Mouse (Mus musculus) cerebellum, adult 2 months (tissue): ENCODE results near the gene Kifc5b. TPM values are rescaled to one million over a fixed set of nuclear protein-coding genes. Genes with fewer than 3 reads are reported as not detected.
A peak's percentile ranks its signal among the peaks of the same experiment; 100 is the strongest.

Experiments used
- DNase-seq, 2 experiments: peaks; one replicate each; pipeline ENCODE4 v3.0.0; 2021
- H3K27ac ChIP-seq: fragments of 200-500 bp; 2 replicates; pipeline ENCODE4 v1.5.1; 2012; ENCODE audit warnings: low read length, control low read depth, inconsistent platforms; ENCODE audit not compliant: insufficient read depth
- H3K27me3 ChIP-seq: fragments of 200-500 bp; 2 replicates; pipeline ENCODE4 v1.6.1; 2012; ENCODE audit warnings: inconsistent platforms, mild to moderate bottlenecking, low read length, moderate library complexity; ENCODE audit not compliant: control insufficient read depth, insufficient read depth
- H3K4me1 ChIP-seq: fragments of 200-500 bp; 2 replicates; pipeline ENCODE4 v1.6.1; 2011; ENCODE audit warnings: low read length; ENCODE audit not compliant: control insufficient read depth, insufficient read depth
- H3K4me3 ChIP-seq: fragments of 200-500 bp; replicated peaks from 2 replicates; pipeline ENCODE3; 2011; ENCODE audit warnings: mild to moderate bottlenecking, low read depth, low read length, control low read depth; ENCODE audit not compliant: insufficient read depth
- CTCF ChIP-seq: fragments of 200-500 bp; IDR thresholded peaks from 2 replicates; pipeline ENCODE4 v1.5.1; 2011; ENCODE audit warnings: low read depth, mild to moderate bottlenecking, control low read depth, low read length, moderate library complexity, borderline replicate concordance; ENCODE audit not compliant: insufficient read depth
- POLR2A ChIP-seq: fragments of 200-500 bp; IDR thresholded peaks from 2 replicates; pipeline ENCODE4 v1.6.1; 2011; ENCODE audit warnings: low read length, control low read depth, borderline replicate concordance; ENCODE audit not compliant: insufficient read depth
- WGBS: fragments of 180-500 bp; shearing (Covaris S2); methylation state at CpG from one replicate; pipeline ENCODE4 v1.1.7; 2018; 5-methylcytosine and 5-hydroxymethylcytosine counted together
- polyA plus RNA-seq: library from polyadenylated mRNA; depleted of rRNA; stranded (reverse); fragments of >200 nt; gene quantifications from 2 replicates; pipeline ENCODE4 v1.2.3, GENCODE M21; 2012; rRNA removed

Gene Kifc5b
- 5.9 and 6.6 TPM in 2 replicates for polyA plus RNA-seq

DNA sequence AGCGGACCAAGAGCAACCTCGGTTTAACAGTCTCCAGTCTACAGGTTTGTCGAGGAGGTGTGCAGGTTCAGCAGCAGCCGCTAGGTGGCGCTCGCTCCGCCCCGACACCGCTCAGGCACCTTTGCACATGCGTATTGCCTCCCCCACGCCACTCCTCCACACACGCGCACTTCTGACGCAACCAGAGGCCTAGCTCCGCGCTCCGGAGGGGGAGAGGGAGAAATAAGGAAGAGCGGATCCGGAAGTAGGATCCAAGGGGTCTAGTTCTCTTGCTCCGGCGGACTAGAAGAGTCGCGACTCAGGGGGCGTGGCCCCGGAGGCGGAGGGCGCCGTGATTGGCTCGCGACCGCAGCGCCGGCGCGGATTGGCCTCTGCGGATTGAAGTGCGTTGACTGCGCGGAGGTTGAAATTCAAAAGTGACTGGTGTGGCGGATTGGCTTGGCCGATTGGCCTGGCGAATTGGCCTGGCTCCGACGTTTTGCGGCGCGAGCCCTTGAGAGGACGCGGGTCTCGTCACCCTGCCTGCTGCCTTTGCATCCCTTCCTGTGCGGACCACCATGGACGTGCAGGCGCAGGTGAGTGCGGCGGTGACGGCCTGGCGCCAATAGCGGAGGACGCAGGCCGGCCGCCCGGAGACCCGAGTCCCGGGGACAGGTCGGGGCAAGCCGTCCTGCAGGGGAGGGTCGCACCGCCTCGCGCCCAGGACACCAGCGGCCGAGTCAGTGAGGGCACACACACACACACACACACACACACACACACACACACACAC is at the start of gene Kifc5b:
Gene Kifc5b (plus strand): TSS at position 381 of the 772 bp plus-strand sequence.
- no peak for TF ChIP-seq POLR2A
- peak; percentile 98 for TF ChIP-seq CTCF
- peak within 1 kb of the TSS; percentile 81 for H3K4me3 ChIP-seq
- DNase-seq = peak; percentile 100
- no peaks in the 10 kb centered on the region for H3K27me3 ChIP-seq
- H3K27ac ChIP-seq = no peak within 1 kb of the TSS
- WGBS = under 1% methylated on average over 72 of the region's 72 CpGs
- H3K4me1 ChIP-seq = no peaks in the 10 kb centered on the region

GRCm38 (mm10) chr17:26868756-26869155 is 48.1 kb upstream of the Kifc5b start:
- Histone ChIP-seq H3K27ac (no peak overlapping the region), H3K27me3 (no peaks in the 10 kb centered on the region)
- WGBS = 39% methylated on average over 5 of the region's 5 CpGs

DNA sequence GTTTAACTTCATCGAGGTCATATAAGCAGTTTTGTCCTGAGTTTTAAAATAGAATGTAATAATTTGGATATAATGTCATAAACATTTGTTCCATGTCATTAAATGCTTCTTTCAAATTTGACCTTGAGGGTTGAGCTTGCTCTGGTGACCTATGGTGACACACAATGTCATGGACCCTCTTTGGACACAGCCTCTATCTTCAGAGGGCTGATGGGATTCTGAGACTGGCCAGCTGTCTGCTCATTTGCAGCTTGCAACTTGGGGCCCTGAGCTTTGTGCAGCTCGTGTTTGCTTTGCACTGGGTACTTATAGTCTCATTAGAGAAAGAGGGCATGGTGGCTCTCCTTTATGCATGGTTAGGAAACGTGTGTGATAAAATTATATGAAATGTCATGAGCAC is 44.0 kb upstream of the Kifc5b start:
- WGBS = 73% methylated on average over 3 of the region's 3 CpGs
- no peaks in the 10 kb centered on the region for H3K4me1 ChIP-seq
- no peaks in the 10 kb centered on the region for H3K27me3 ChIP-seq
- no peak overlapping the region for H3K4me3 ChIP-seq
- no peak overlapping the region for H3K27ac ChIP-seq
- no peak for DNase-seq
- TF ChIP-seq CTCF (no peak), POLR2A (no peak)

More at GRCm38 (mm10) chr17:26868756-26869155, 48.1 kb upstream of the Kifc5b start:
- Histone ChIP-seq H3K4me3 (no peak overlapping the region), H3K4me1 (no peaks in the 10 kb centered on the region)
- TF ChIP-seq POLR2A (no peak), CTCF (no peak)
- DNase-seq = no peak

DNA sequence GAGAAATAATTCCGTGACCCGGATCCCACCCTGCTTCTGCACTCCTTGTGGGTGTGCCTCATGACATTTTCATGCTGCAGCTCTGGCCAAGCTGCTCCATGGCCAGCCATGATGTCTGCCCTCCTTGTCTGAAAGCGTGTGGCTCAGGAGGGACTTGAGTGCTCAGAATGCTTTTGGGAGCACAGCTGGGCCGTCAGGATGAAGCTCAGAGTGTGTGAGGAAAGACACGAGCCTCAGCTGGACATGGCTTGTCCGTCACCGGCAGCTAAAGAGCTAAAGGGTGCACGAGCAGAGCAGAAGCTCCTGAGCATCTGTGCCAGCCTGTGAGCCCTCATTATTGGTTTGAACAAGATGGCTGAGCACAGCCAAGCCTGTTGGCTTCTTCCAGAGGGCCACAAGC is 43.4 kb upstream of the Kifc5b start:
- no peak overlapping the region for H3K27ac ChIP-seq
- no peaks in the 10 kb centered on the region for H3K27me3 ChIP-seq
- 43% methylated on average over 8 of the region's 8 CpGs for WGBS
- H3K4me1 ChIP-seq = no peaks in the 10 kb centered on the region
- TF ChIP-seq POLR2A (no peak), CTCF (no peak)
- no peak overlapping the region for H3K4me3 ChIP-seq
- DNase-seq = no peak

DNA sequence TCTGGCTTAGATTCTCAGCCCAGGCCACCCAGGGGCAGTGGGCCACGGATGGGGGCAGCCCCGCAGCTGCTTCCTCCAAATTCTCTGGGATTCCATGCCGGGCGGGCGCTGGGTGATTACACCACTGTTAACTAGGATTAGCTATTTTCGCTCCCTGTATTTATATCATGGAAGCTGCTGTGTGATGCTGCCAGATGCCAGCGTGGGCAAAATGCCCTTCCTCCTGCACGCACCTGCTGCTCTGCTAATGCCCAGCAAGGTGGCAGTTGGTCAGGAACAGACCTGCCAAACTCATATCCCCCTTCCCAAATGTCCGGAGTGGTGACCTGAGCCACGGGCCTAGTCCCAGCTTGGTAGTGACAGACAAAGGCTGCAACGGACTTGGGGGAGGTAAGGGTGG is 42.3 kb upstream of the Kifc5b start:
- 30% methylated on average over 11 of the region's 11 CpGs for WGBS
- TF ChIP-seq POLR2A (no peak), CTCF (no peak)
- DNase-seq = no peak
- H3K27ac ChIP-seq = no peak overlapping the region
- H3K4me1 ChIP-seq = no peaks in the 10 kb centered on the region
- no peaks in the 10 kb centered on the region for H3K27me3 ChIP-seq
- H3K4me3 ChIP-seq = no peak overlapping the region

- no peaks in the 10 kb centered on the region for H3K4me1 ChIP-seq
- no peak for TF ChIP-seq POLR2A
- TF ChIP-seq CTCF = no peak
- H3K27me3 ChIP-seq = no peaks in the 10 kb centered on the region
- DNase-seq = no peak
- 87% methylated on average over 7 of the region's 7 CpGs for WGBS
- no peak overlapping the region for H3K4me3 ChIP-seq
- H3K27ac ChIP-seq = no peak overlapping the region
These were observed 39.0 kb upstream of the Kifc5b start for GRCm38 (mm10) chr17:26877927-26878326.

DNA sequence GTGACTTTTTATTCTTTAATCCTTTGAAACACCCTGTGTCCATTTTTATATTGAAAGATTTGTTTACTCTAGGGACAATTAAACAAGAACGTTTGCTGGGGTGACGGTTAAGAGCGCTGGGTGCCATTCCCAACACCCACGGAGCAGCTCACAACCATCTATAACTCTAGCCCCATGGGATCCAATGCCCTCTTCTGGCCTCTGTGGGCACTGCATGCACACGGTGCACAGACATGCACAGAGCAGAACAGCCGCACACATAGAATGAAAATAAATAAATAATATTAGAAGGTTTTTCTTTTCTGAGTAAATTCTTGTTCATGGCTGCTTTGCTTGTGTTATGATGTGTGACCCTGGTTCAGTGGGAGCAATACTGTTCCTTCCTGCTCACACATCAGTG is 37.7 kb upstream of the Kifc5b start:
- no peak overlapping the region for H3K4me3 ChIP-seq
- 86% methylated on average over 6 of the region's 6 CpGs for WGBS
- DNase-seq = no peak
- H3K4me1 ChIP-seq = no peaks in the 10 kb centered on the region
- no peak for TF ChIP-seq POLR2A
- no peak for TF ChIP-seq CTCF
- no peaks in the 10 kb centered on the region for H3K27me3 ChIP-seq
- H3K27ac ChIP-seq = no peak overlapping the region

GRCm38 (mm10) chr17:26882706-26883105 is 34.2 kb upstream of the Kifc5b start:
- Histone ChIP-seq H3K4me1 (peaks cover 3% of the 10 kb centered on the region; the same call in 1 of the 2 replicates), H3K4me3 (no peak overlapping the region), H3K27me3 (no peaks in the 10 kb centered on the region), H3K27ac (no peak overlapping the region)
- TF ChIP-seq POLR2A (no peak), CTCF (no peak)
- 74% methylated on average over 1 of the region's 1 CpGs for WGBS
- DNase-seq = no peak
